Mouse (Mus musculus) megakaryocyte, adult 5-6 weeks (primary cell): ENCODE data around the gene Cdk8. TPM values are rescaled to one million over a fixed set of nuclear protein-coding genes. Genes with fewer than 3 reads are reported as not detected.

Experiments
- total RNA-seq, 2 experiments: library from RNA; stranded (forward) in 1 of 2; stranded (reverse) in 1 of 2; fragments of 153-499, 151-499 nt in 1 of 2; fragments of 221-1000, 200-1000 nt in 1 of 2; gene quantifications; 2 replicates each; pipeline versions ENCODE4 v1.2.3 to v1.2.4; 2015 to 2017

Cdk8 gene
- total RNA-seq, 2 experiments from 2014 or later, result 24.0 to 31.1 TPM

Other genes starting within 250 kb of the Cdk8 start
- gene Cyp3a25, start 221.6 kb upstream of the Cdk8 start, total RNA-seq (2015), result not detected in 2 replicates
- not detected in 2 replicates for gene Cyp3a25, start 221.6 kb upstream of the Cdk8 start, total RNA-seq (2017)
- gene Cyp3a59, start 152.0 kb upstream of the Cdk8 start, total RNA-seq (2015), result not detected in 2 replicates
- not detected in 2 replicates for gene Cyp3a59, start 152.0 kb upstream of the Cdk8 start, total RNA-seq (2017)
- not detected in 2 replicates for gene Gm5565, start 70.7 kb upstream of the Cdk8 start, total RNA-seq (2015)
- gene Gm5565, start 70.7 kb upstream of the Cdk8 start, total RNA-seq (2017), result not detected in 2 replicates
- gene Gm6309, start 60.5 kb upstream of the Cdk8 start, total RNA-seq (2015), result not detected in 2 replicates
- gene Gm6309, start 60.5 kb upstream of the Cdk8 start, total RNA-seq (2017), result not detected in 2 replicates
- 0.80 TPM in 1 of 2 replicates, not detected in the other for gene 1700001J03Rik, start 45.9 kb upstream of the Cdk8 start, total RNA-seq (2015)
- gene 1700001J03Rik, start 45.9 kb upstream of the Cdk8 start, total RNA-seq (2017), result not detected in 2 replicates
- 23.3 and 24.6 TPM in 2 replicates for gene Rnf6, start 9.7 kb upstream of the Cdk8 start, total RNA-seq (2015)
- 43.2 and 46.4 TPM in 2 replicates for gene Rnf6, start 9.7 kb upstream of the Cdk8 start, total RNA-seq (2017)
- gene Wasf3, start 153.8 kb downstream of the Cdk8 start, total RNA-seq (2015), result not detected in 2 replicates
- gene Wasf3, start 153.8 kb downstream of the Cdk8 start, total RNA-seq (2017), result not detected in 2 replicates